Mouse (Mus musculus): ENCODE data around the gene Rnf40. TPM values are rescaled to one million over a fixed set of nuclear protein-coding genes. Genes with fewer than 3 reads are reported as not detected.

Rnf40 gene
- polyA plus RNA-seq, 1 experiment from 2014 or later = 41.5 TPM

DNA sequence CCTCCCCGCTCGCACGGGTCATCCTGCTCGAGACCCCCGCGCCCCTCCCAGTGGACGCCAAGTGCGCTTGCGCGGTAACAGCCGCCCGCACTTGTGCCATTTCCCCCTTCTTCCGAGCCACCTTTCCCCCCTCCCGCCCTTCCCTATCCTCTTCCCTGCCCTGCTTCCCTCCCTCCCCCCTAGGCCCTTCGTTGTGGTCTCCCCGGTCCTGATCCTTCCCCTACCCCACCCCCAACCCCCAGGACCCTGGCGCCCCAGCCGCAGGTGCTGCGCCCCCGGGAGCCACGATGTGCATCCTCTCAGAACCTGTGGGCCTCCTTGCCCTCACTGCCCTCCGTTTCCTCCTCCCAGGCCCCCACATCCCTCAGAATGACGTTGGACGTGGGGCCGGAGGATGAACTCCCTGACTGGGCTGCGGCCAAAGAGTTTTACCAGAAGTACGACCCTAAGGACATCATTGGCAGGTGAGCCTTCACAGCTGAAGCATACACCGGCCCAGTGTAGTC lies 15.0 kb upstream of the Rnf40 start:
- peak overlapping the region; percentile 20; the same call in 1 of the 2 replicates for H3K27ac ChIP-seq (ENCODE audit: low read depth, low read length)
- H3K4me1 ChIP-seq (ENCODE audit: control insufficient read depth, insufficient read depth, low read length) = peaks cover 12% of the 10 kb centered on the region; the same call in 1 of the 2 replicates
- peak overlapping the region; percentile 85 for H3K4me3 ChIP-seq (ENCODE audit: low read length)
- H3K9me3 ChIP-seq (ENCODE audit: control insufficient read depth, low read length) = no peaks in the 10 kb centered on the region
- H3K4me2 ChIP-seq (replicated peaks; ENCODE audit: low read depth, low read length) = peak overlapping the region; percentile 65
- no peaks in the 10 kb centered on the region for H3K27me3 ChIP-seq (ENCODE audit: control insufficient read depth, insufficient read depth, low read length)
- ATAC-seq (ENCODE audit: low FRiP score, low TSS enrichment) = no peak; the same call in 1 of the 2 replicates
- peak overlapping the region; percentile 68 for H3K9ac ChIP-seq (ENCODE audit: low read depth, low read length)
- H3K36me3 ChIP-seq (ENCODE audit: control insufficient read depth, insufficient read depth, low read length) = peaks cover 27% of the 10 kb centered on the region
- WGBS = 0% methylated on average over 19 of the region's 28 CpGs

GRCm38 (mm10) chr7:127574115-127574514 lies 14.5 kb upstream of the Rnf40 start:
- Histone ChIP-seq H3K4me1 (ENCODE audit: control insufficient read depth, insufficient read depth, low read length) (peaks cover 12% of the 10 kb centered on the region; the same call in 1 of the 2 replicates), H3K27ac (ENCODE audit: low read depth, low read length) (no peak overlapping the region; the same call in 1 of the 2 replicates), H3K9ac (ENCODE audit: low read depth, low read length) (peak overlapping the region; percentile 68), H3K9me3 (ENCODE audit: control insufficient read depth, low read length) (no peaks in the 10 kb centered on the region), H3K4me3 (ENCODE audit: low read length) (peak overlapping the region; percentile 85), H3K36me3 (ENCODE audit: control insufficient read depth, insufficient read depth, low read length) (peaks cover 26% of the 10 kb centered on the region), H3K27me3 (ENCODE audit: control insufficient read depth, insufficient read depth, low read length) (no peaks in the 10 kb centered on the region), H3K4me2 (replicated peaks; ENCODE audit: low read depth, low read length) (peak overlapping the region; percentile 65)
- 17% methylated on average over 7 of the region's 7 CpGs for WGBS
- no peak for ATAC-seq (ENCODE audit: low FRiP score, low TSS enrichment)

GRCm38 (mm10) chr7:127583260-127583659 lies 5.3 kb upstream of the Rnf40 start:
- Histone ChIP-seq H3K4me3 (ENCODE audit: low read length) (no peak overlapping the region), H3K9me3 (ENCODE audit: control insufficient read depth, low read length) (no peaks in the 10 kb centered on the region), H3K27me3 (ENCODE audit: control insufficient read depth, insufficient read depth, low read length) (no peaks in the 10 kb centered on the region), H3K4me2 (replicated peaks; ENCODE audit: low read depth, low read length) (no peak overlapping the region), H3K36me3 (ENCODE audit: control insufficient read depth, insufficient read depth, low read length) (peaks cover 53% of the 10 kb centered on the region), H3K27ac (ENCODE audit: low read depth, low read length) (no peak overlapping the region), H3K9ac (ENCODE audit: low read depth, low read length) (no peak overlapping the region), H3K4me1 (ENCODE audit: control insufficient read depth, insufficient read depth, low read length) (peaks cover 8% of the 10 kb centered on the region)
- 96% methylated on average over 6 of the region's 6 CpGs for WGBS
- no peak for ATAC-seq (ENCODE audit: low FRiP score, low TSS enrichment)

- WGBS = 78% methylated on average over 7 of the region's 7 CpGs
- Histone ChIP-seq H3K36me3 (ENCODE audit: control insufficient read depth, insufficient read depth, low read length) (peaks cover 43% of the 10 kb centered on the region), H3K9ac (ENCODE audit: low read depth, low read length) (no peak overlapping the region), H3K4me3 (ENCODE audit: low read length) (no peak overlapping the region), H3K27ac (ENCODE audit: low read depth, low read length) (no peak overlapping the region), H3K4me2 (replicated peaks; ENCODE audit: low read depth, low read length) (no peak overlapping the region), H3K4me1 (ENCODE audit: control insufficient read depth, insufficient read depth, low read length) (peaks cover 15% of the 10 kb centered on the region), H3K9me3 (ENCODE audit: control insufficient read depth, low read length) (no peaks in the 10 kb centered on the region), H3K27me3 (ENCODE audit: control insufficient read depth, insufficient read depth, low read length) (no peaks in the 10 kb centered on the region)
- ATAC-seq (ENCODE audit: low FRiP score, low TSS enrichment) = no peak
Observed at GRCm38 (mm10) chr7:127585031-127585430, 3.5 kb upstream of the Rnf40 start.

- no peaks in the 10 kb centered on the region for H3K9me3 ChIP-seq (ENCODE audit: control insufficient read depth, low read length)
- H3K27me3 ChIP-seq (ENCODE audit: control insufficient read depth, insufficient read depth, low read length) = no peaks in the 10 kb centered on the region
- H3K36me3 ChIP-seq (ENCODE audit: control insufficient read depth, insufficient read depth, low read length) = peaks cover 45% of the 10 kb centered on the region
- H3K27ac ChIP-seq (ENCODE audit: low read depth, low read length) = no peak overlapping the region
- H3K9ac ChIP-seq (ENCODE audit: low read depth, low read length) = no peak overlapping the region
- 92% methylated on average over 6 of the region's 6 CpGs for WGBS
- H3K4me1 ChIP-seq (ENCODE audit: control insufficient read depth, insufficient read depth, low read length) = peaks cover 15% of the 10 kb centered on the region
- ATAC-seq (ENCODE audit: low FRiP score, low TSS enrichment) = no peak
- H3K4me3 ChIP-seq (ENCODE audit: low read length) = no peak overlapping the region
- H3K4me2 ChIP-seq (replicated peaks; ENCODE audit: low read depth, low read length) = no peak overlapping the region
Observed at GRCm38 (mm10) chr7:127586149-127586548, 2.4 kb upstream of the Rnf40 start.

GRCm38 (mm10) chr7:127587196-127587595 lies 1.4 kb upstream of the Rnf40 start:
- H3K9ac ChIP-seq (ENCODE audit: low read depth, low read length) = peak overlapping the region; percentile 60
- H3K27ac ChIP-seq (ENCODE audit: low read depth, low read length) = no peak overlapping the region
- WGBS = 61% methylated on average over 5 of the region's 5 CpGs

GRCm38 (mm10) chr7:127588901-127589300 lies 334 bp downstream of the Rnf40 start:
- H3K9me3 ChIP-seq (ENCODE audit: control insufficient read depth, low read length) = no peaks in the 10 kb centered on the region
- H3K27me3 ChIP-seq (ENCODE audit: control insufficient read depth, insufficient read depth, low read length) = no peaks in the 10 kb centered on the region
- H3K4me3 ChIP-seq (ENCODE audit: low read length) = peak overlapping the region; percentile 76
- WGBS = 4% methylated on average over 29 of the region's 29 CpGs
- peaks cover 50% of the 10 kb centered on the region for H3K36me3 ChIP-seq (ENCODE audit: control insufficient read depth, insufficient read depth, low read length)
- H3K9ac ChIP-seq (ENCODE audit: low read depth, low read length) = peak overlapping the region; percentile 78
- peak overlapping the region; percentile 54 for H3K4me2 ChIP-seq (replicated peaks; ENCODE audit: low read depth, low read length)
- 0 out of 2 replicates have a peak overlapping the region, but pooled peaks have one; percentile 7 for H3K27ac ChIP-seq (ENCODE audit: low read depth, low read length)
- peaks cover 15% of the 10 kb centered on the region for H3K4me1 ChIP-seq (ENCODE audit: control insufficient read depth, insufficient read depth, low read length)
- ATAC-seq (ENCODE audit: low FRiP score, low TSS enrichment) = no peak

More at GRCm38 (mm10) chr7:127587196-127587595, 1.4 kb upstream of the Rnf40 start:
- H3K4me1 ChIP-seq (ENCODE audit: control insufficient read depth, insufficient read depth, low read length) = peaks cover 15% of the 10 kb centered on the region
- no peaks in the 10 kb centered on the region for H3K9me3 ChIP-seq (ENCODE audit: control insufficient read depth, low read length)
- peaks cover 50% of the 10 kb centered on the region for H3K36me3 ChIP-seq (ENCODE audit: control insufficient read depth, insufficient read depth, low read length)
- peak overlapping the region; percentile 76 for H3K4me3 ChIP-seq (ENCODE audit: low read length)
- H3K4me2 ChIP-seq (replicated peaks; ENCODE audit: low read depth, low read length) = peak overlapping the region; percentile 78
- ATAC-seq (ENCODE audit: low FRiP score, low TSS enrichment) = no peak
- no peaks in the 10 kb centered on the region for H3K27me3 ChIP-seq (ENCODE audit: control insufficient read depth, insufficient read depth, low read length)

DNA sequence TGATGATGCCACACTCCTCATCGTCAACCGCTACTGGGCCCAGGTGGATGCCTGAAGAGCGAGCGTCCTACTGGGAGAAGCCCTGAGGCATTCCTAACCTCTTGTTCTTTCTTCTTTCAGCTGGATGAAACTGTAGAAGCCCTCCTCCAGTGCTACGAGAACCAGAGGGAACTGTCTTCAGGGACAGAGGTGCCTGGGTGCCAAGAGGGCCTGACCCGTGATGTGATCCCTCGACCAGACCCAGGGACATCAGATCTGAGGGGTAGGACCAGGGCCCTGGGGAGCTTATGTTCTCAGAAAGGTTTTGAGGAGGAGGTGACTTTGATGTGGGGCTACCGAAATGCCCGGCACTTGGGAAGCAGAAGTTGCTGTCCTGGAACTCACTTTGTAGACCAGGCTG lies 1.1 kb downstream of the Rnf40 start:
- H3K27me3 ChIP-seq (ENCODE audit: control insufficient read depth, insufficient read depth, low read length) = no peaks in the 10 kb centered on the region
- no peaks in the 10 kb centered on the region for H3K9me3 ChIP-seq (ENCODE audit: control insufficient read depth, low read length)
- ATAC-seq (ENCODE audit: low FRiP score, low TSS enrichment) = no peak
- peaks cover 50% of the 10 kb centered on the region for H3K36me3 ChIP-seq (ENCODE audit: control insufficient read depth, insufficient read depth, low read length)
- peak overlapping the region; percentile 54 for H3K4me2 ChIP-seq (replicated peaks; ENCODE audit: low read depth, low read length)
- WGBS = 89% methylated on average over 9 of the region's 9 CpGs
- peak overlapping the region; percentile 78; the same call in 1 of the 2 replicates for H3K9ac ChIP-seq (ENCODE audit: low read depth, low read length)
- H3K4me1 ChIP-seq (ENCODE audit: control insufficient read depth, insufficient read depth, low read length) = peaks cover 15% of the 10 kb centered on the region
- H3K4me3 ChIP-seq (ENCODE audit: low read length) = peak overlapping the region; percentile 76
- H3K27ac ChIP-seq (ENCODE audit: low read depth, low read length) = no peak overlapping the region

DNA sequence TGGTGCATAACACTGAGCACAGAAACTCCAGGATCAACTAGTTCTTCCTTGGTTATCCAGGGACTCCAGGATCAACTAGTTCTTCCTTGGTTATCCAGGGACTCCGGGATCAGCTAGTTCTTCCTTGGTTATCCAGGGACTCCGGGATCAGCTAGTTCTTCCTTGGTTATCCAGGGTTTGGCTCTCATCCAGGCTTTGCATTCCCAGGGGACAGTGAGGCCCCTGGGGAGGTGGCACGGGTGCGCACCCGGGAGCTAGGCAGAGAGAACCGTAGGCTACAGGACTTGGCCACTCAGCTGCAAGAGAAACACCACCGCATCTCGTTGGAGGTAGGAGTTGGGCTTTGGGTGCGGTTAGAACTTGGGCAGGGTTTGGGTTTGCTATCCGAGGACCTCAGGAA lies 2.5 kb downstream of the Rnf40 start:
- Histone ChIP-seq H3K27me3 (ENCODE audit: control insufficient read depth, insufficient read depth, low read length) (no peaks in the 10 kb centered on the region), H3K9me3 (ENCODE audit: control insufficient read depth, low read length) (no peaks in the 10 kb centered on the region), H3K9ac (ENCODE audit: low read depth, low read length) (no peak overlapping the region; the same call in 1 of the 2 replicates), H3K4me1 (ENCODE audit: control insufficient read depth, insufficient read depth, low read length) (peaks cover 15% of the 10 kb centered on the region), H3K27ac (ENCODE audit: low read depth, low read length) (no peak overlapping the region), H3K4me3 (ENCODE audit: low read length) (no peak overlapping the region), H3K4me2 (replicated peaks; ENCODE audit: low read depth, low read length) (no peak overlapping the region), H3K36me3 (ENCODE audit: control insufficient read depth, insufficient read depth, low read length) (peaks cover 65% of the 10 kb centered on the region)
- WGBS = 90% methylated on average over 10 of the region's 10 CpGs
- ATAC-seq (ENCODE audit: low FRiP score, low TSS enrichment) = no peak
